Mouse (Mus musculus) CH12.LX (cell line): ENCODE measurements at regions not wholly inside any gene's neighbourhood (a gene's known extent, or its start where the extent isn't known, plus 50 kb on each side); places are given as distances from the start of the nearest gene placed in this dataset.

Experiments
- DNase-seq: peaks from one replicate; pipeline ENCODE4 v3.0.0-alpha.2; 2013; ENCODE audit errors: extremely low read depth
- H3K27ac ChIP-seq: 2 replicates; pipeline ENCODE4 v1.5.1; 2012; ENCODE audit warnings: low read depth, mild to moderate bottlenecking, control low read depth, moderate library complexity; ENCODE audit not compliant: insufficient read depth
- H3K27me3 ChIP-seq: replicated peaks from 2 replicates; pipeline ENCODE3; 2012; ENCODE audit warnings: inconsistent platforms
- H3K36me3 ChIP-seq, 2 experiments: replicated peaks in 1 of 2; 2 replicates each; pipeline versions ENCODE3 to v1.6.1; 2012; ENCODE audit warnings: inconsistent platforms in 1 of 2, low read length in 1 of 2, mild to moderate bottlenecking in 1 of 2, mixed read lengths in 1 of 2, moderate library complexity in 1 of 2; ENCODE audit not compliant: control insufficient read depth in 1 of 2, insufficient read depth in 1 of 2
- H3K4me1 ChIP-seq, 2 experiments: 2 replicates each; pipeline ENCODE4 v1.6.1; 2012; ENCODE audit warnings: inconsistent platforms in 1 of 2, moderate library complexity in 1 of 2; ENCODE audit not compliant: insufficient read depth in 2 of 2, control insufficient read depth in 1 of 2
- H3K4me2 ChIP-seq: 2 replicates; pipeline ENCODE4 v1.6.1; 2012; ENCODE audit warnings: low read depth, mild to moderate bottlenecking, control low read depth; ENCODE audit not compliant: poor library complexity, insufficient read depth, severe bottlenecking
- H3K4me3 ChIP-seq, 3 experiments: fragments of 150-350 bp in 1 of 3; sonication (generic) in 1 of 3; replicated peaks in 1 of 3; 2 replicates each; pipeline versions ENCODE3 to v1.5.1; 2011 to 2012; ENCODE audit warnings: low read depth in 2 of 3, low read length in 2 of 3, mild to moderate bottlenecking in 2 of 3, moderate library complexity in 2 of 3, control low read depth in 1 of 3, improper control_type of control experiment in 1 of 3, inconsistent platforms in 1 of 3, mixed read lengths in 1 of 3; ENCODE audit not compliant: poor library complexity in 1 of 3
- H3K79me2 ChIP-seq: replicated peaks from 2 replicates; pipeline ENCODE4 v1.6.1; 2012; ENCODE audit warnings: mild to moderate bottlenecking, moderate library complexity; ENCODE audit not compliant: control insufficient read depth, poor library complexity, insufficient read depth, severe bottlenecking; ENCODE audit errors: extremely low read depth
- H3K9ac ChIP-seq: 2 replicates; pipeline ENCODE4 v1.6.1; 2012; ENCODE audit warnings: low read depth, mild to moderate bottlenecking, control low read depth, moderate library complexity; ENCODE audit not compliant: insufficient read depth
- H3K9me3 ChIP-seq: replicated peaks from 2 replicates; pipeline ENCODE3; 2012; ENCODE audit warnings: low read length, inconsistent platforms, mixed read lengths
- BHLHE40 ChIP-seq: IDR thresholded peaks from 2 replicates; pipeline ENCODE4 v1.6.1; 2011; ENCODE audit warnings: mild to moderate bottlenecking, low read depth, low read length, improper control_type of control experiment
- CHD2 ChIP-seq: IDR thresholded peaks from 2 replicates; pipeline ENCODE4 v1.6.1; 2011; ENCODE audit warnings: low read length, improper control_type of control experiment
- CTCF ChIP-seq, 2 experiments: IDR thresholded peaks in 1 of 2; conservative IDR thresholded peaks in 1 of 2; 2 replicates each; pipeline ENCODE4 v1.5.1; 2011 to 2012; ENCODE audit warnings: low read depth in 2 of 2, low read length in 2 of 2, improper control_type of control experiment in 1 of 2, inconsistent platforms in 1 of 2, mild to moderate bottlenecking in 1 of 2, moderate library complexity in 1 of 2
- E2F4 ChIP-seq: IDR thresholded peaks from 2 replicates; pipeline ENCODE4 v1.6.1; 2011; ENCODE audit warnings: low read depth, low read length, improper control_type of control experiment; ENCODE audit not compliant: insufficient replicate concordance
- ELF1 ChIP-seq: IDR thresholded peaks from 2 replicates; pipeline ENCODE4 v1.6.1; 2014; ENCODE audit warnings: low read depth, mild to moderate bottlenecking, inconsistent platforms, low read length, improper control_type of control experiment
- ETS1 ChIP-seq: conservative IDR thresholded peaks from 2 replicates; pipeline ENCODE4 v1.6.1; 2012; ENCODE audit warnings: low read depth, mild to moderate bottlenecking, inconsistent platforms, low read length, improper control_type of control experiment, moderate library complexity
- GABPA ChIP-seq: IDR thresholded peaks from 2 replicates; pipeline ENCODE4 v1.6.1; 2012; ENCODE audit warnings: low read depth, low read length, improper control_type of control experiment, inconsistent platforms; ENCODE audit not compliant: insufficient replicate concordance
- JUND ChIP-seq: conservative IDR thresholded peaks from 2 replicates; pipeline ENCODE4 v1.6.1; 2011; ENCODE audit warnings: low read depth, low read length, improper control_type of control experiment
- MAFK ChIP-seq: IDR thresholded peaks from 2 replicates; pipeline ENCODE4 v1.6.1; 2011; ENCODE audit warnings: low read length, improper control_type of control experiment; ENCODE audit not compliant: insufficient replicate concordance
- NELFE ChIP-seq: IDR thresholded peaks from 2 replicates; pipeline ENCODE4 v1.6.1; 2011; ENCODE audit warnings: low read depth, low read length, improper control_type of control experiment
- PAX5 ChIP-seq: IDR thresholded peaks from 2 replicates; pipeline ENCODE4 v1.6.1; 2012; ENCODE audit warnings: low read length, inconsistent platforms, mixed read lengths
- RCOR1 ChIP-seq: conservative IDR thresholded peaks from 2 replicates; pipeline ENCODE4 v1.6.1; 2012; ENCODE audit warnings: low read depth, mild to moderate bottlenecking, inconsistent platforms, low read length, improper control_type of control experiment
- TBP ChIP-seq: conservative IDR thresholded peaks from 2 replicates; pipeline ENCODE4 v1.6.1; 2011; ENCODE audit warnings: low read depth, low read length, improper control_type of control experiment
- UBTF ChIP-seq: IDR thresholded peaks from 2 replicates; pipeline ENCODE4 v1.6.1; 2012; ENCODE audit warnings: low read depth, mild to moderate bottlenecking, inconsistent platforms, low read length, improper control_type of control experiment, moderate library complexity
- ZC3H11A ChIP-seq: IDR thresholded peaks from 2 replicates; pipeline ENCODE4 v1.6.1; 2012; ENCODE audit warnings: low read depth, mild to moderate bottlenecking, inconsistent platforms, low read length, improper control_type of control experiment
- ZMIZ1 ChIP-seq: IDR thresholded peaks from 2 replicates; pipeline ENCODE4 v1.6.1; 2012; ENCODE audit warnings: low read depth, mild to moderate bottlenecking, inconsistent platforms, low read length, improper control_type of control experiment
- ZNF384 ChIP-seq: IDR thresholded peaks from 2 replicates; pipeline ENCODE4 v1.6.1; 2012; ENCODE audit warnings: low read depth, low read length, improper control_type of control experiment, inconsistent platforms
- dilution Hi-C: fragments of 300-500 bp; cut with MboI; formaldehyde crosslinking; loops from 2 replicates; pipeline ENCODE4 v1.14.3; 2020; ENCODE audit warnings: low sequenced_read_pairs; ENCODE audit not compliant: extremely low pct_unique_long_range_greater_than_20kb, extremely low pct_ligation_motif_present
- in situ Hi-C: fragments of 300-500 bp; cut with MboI; formaldehyde crosslinking; loops from 3 replicates; pipeline ENCODE4 v1.14.3; 2019; ENCODE audit warnings: low sequenced_read_pairs, low pct_ligation_motif_present, low pct_unique_long_range_greater_than_20kb, mixed read lengths

DNA sequence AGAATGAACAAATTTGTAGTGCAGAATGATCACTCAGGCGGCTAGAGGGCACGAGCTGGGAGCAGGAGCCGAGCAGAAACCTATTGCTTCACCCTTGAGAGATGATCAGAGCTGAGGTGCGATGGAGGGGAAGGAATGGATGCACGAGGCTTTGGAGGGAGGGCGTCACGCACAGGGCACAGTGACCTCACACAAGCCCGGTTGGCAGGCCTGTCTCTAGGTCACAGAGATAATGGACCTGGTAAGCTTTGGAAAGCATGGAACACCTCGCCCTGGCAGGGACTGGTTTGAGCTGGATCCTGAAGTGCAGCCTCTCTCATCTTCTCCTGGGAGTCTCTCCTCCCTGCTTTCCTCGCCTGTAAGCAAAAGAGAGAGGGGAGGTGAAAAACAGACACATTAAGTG, 273.4 kb upstream of the Zmiz1 start:
- Histone ChIP-seq H3K27ac (no peak overlapping the region), H3K79me2 (no peaks in the 10 kb centered on the region), H3K36me3 (no peaks in the 10 kb centered on the region), H3K4me3 (no peak overlapping the region), H3K4me2 (no peak overlapping the region), H3K27me3 (peaks cover 4% of the 10 kb centered on the region), H3K9ac (no peak overlapping the region), H3K9me3 (no peaks in the 10 kb centered on the region), H3K4me1 (no peaks in the 10 kb centered on the region)
- no peak for TF ChIP-seq ETS1
- no peak for TF ChIP-seq ZC3H11A
- no peak for TF ChIP-seq ZNF384
- no peak for TF ChIP-seq TBP
- no peak for TF ChIP-seq JUND
- no peak for TF ChIP-seq GABPA
- no peak for TF ChIP-seq CHD2
- TF ChIP-seq ELF1, result no peak
- no peak for TF ChIP-seq UBTF
- TF ChIP-seq BHLHE40, result no peak
- TF ChIP-seq ZMIZ1, result no peak
- DNase-seq, result no peak
- in situ Hi-C loops, result no loop called here
- dilution Hi-C loops, result no loop called here

DNA sequence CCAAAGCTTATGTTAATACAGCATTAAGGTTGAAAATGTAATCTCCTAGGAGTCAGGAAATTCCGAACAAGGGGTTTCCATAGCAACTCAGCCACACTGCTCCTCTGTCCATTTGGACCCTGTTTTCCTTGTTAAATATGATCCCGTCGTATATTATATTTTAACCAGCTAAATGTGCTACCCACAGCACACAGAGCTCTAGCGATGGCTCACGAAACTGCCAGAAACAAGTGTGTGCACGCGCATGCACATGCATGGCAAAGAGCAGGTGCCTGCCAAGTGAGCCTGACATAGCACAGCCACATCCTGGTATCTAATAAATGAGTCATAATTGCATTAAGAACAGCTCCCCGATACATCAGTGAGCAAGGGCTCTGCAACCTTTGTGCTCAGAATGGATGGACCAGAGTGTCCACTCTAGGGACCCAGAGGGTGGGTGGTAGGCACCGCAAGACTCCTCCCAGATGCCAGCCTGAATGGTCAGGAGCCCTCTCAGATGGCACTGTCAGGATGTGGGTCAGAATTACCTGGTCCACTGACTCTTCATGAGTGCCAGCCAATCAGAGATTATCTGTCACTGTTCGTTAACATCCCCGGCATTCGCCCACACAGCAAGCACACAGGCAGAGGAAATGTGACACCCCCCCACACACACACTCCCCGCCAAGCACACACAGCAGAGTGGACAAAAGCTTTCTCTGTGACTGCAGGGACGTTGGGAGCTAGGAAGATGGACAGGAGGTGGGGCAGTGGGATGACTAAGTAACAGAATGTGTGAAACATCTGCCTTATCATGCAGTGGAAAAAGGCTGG, 272.8 kb upstream of the Zmiz1 start:
- no peaks in the 10 kb centered on the region for H3K36me3 ChIP-seq
- no peaks in the 10 kb centered on the region for H3K9me3 ChIP-seq
- no peak overlapping the region for H3K27ac ChIP-seq
- no peak overlapping the region for H3K4me3 ChIP-seq
- in situ Hi-C loops (no loop called here), dilution Hi-C loops (no loop called here)
- H3K9ac ChIP-seq, result no peak overlapping the region
- no peaks in the 10 kb centered on the region for H3K79me2 ChIP-seq
- DNase-seq, result no peak
- no peaks in the 10 kb centered on the region for H3K4me1 ChIP-seq
- no peak overlapping the region for H3K4me2 ChIP-seq
- no peak for TF ChIP-seq PAX5
- TF ChIP-seq ELF1, result no peak
- TF ChIP-seq CTCF (conservative IDR thresholded peaks at IDR 0.05 in 1 of 2, IDR thresholded peaks at IDR 0.05 in 1 of 2; ENCODE audit: low read depth in 2 of 2, low read length in 2 of 2), result no peak
- TF ChIP-seq TBP, result no peak
- no peak for TF ChIP-seq UBTF
- no peak for TF ChIP-seq NELFE
- no peak for TF ChIP-seq ZNF384
- no peak for TF ChIP-seq CHD2
- no peak for TF ChIP-seq MAFK
- no peak for TF ChIP-seq E2F4
- no peak for TF ChIP-seq JUND
- TF ChIP-seq RCOR1, result no peak
- H3K27me3 ChIP-seq, result peaks cover 4% of the 10 kb centered on the region
